Mouse (Mus musculus) hindbrain, embryonic 13.5 days (tissue): Measurements from ENCODE around the gene Ldlr. TPM values are rescaled to one million over a fixed set of nuclear protein-coding genes. Genes with fewer than 3 reads are reported as not detected.
"Not testable (repeated sequence)": the region's sequence is repeated elsewhere in the genome, so short reads cannot be mapped to it uniquely, and the experiment has no call there.

Source experiments
- ATAC-seq: fragments of 200-750 bp; cut with Nextera tagmentation; 2 replicates; pipeline ENCODE4 v1.8.0; 2017; ENCODE audit warnings: moderate TSS enrichment; ENCODE audit not compliant: low FRiP score
- H3K27ac ChIP-seq: fragments of 300-500 bp; sonication (generic); 2 replicates; pipeline ENCODE4 v1.5.1; 2015; ENCODE audit warnings: inconsistent platforms, mild to moderate bottlenecking, moderate library complexity
- H3K27me3 ChIP-seq: fragments of 300-500 bp; sonication (generic); 2 replicates; pipeline ENCODE4 v1.6.1; 2015; ENCODE audit warnings: mild to moderate bottlenecking, inconsistent platforms
- H3K36me3 ChIP-seq: fragments of 300-500 bp; sonication (generic); 2 replicates; pipeline ENCODE4 v1.6.1; 2015; ENCODE audit warnings: mild to moderate bottlenecking, inconsistent platforms
- H3K4me1 ChIP-seq: fragments of 300-500 bp; sonication (generic); replicated peaks from 2 replicates; pipeline ENCODE4 v1.6.1; 2015; ENCODE audit warnings: inconsistent platforms
- H3K4me2 ChIP-seq: fragments of 300-500 bp; sonication (generic); 2 replicates; pipeline ENCODE4 v1.6.1; 2015; ENCODE audit warnings: inconsistent platforms, mild to moderate bottlenecking, moderate library complexity
- H3K4me3 ChIP-seq: fragments of 300-500 bp; sonication (generic); 2 replicates; pipeline ENCODE4 v1.5.1; 2015; ENCODE audit warnings: mild to moderate bottlenecking, inconsistent platforms
- H3K9ac ChIP-seq: fragments of 300-500 bp; sonication (generic); 2 replicates; pipeline ENCODE4 v1.6.1; 2015; ENCODE audit warnings: mild to moderate bottlenecking, inconsistent platforms
- H3K9me3 ChIP-seq: fragments of 300-500 bp; sonication (generic); 2 replicates; pipeline ENCODE4 v1.6.1; 2016; ENCODE audit warnings: inconsistent platforms
- WGBS: fragments of 180-500 bp; shearing (Covaris S2); methylation state at CpG from one replicate; pipeline ENCODE4 v1.1.7; 2015; 5-methylcytosine and 5-hydroxymethylcytosine counted together
- polyA plus RNA-seq: library from polyadenylated mRNA; unstranded; fragments of >200 nt; fragmentation: Nextera tagmentation; extraction: Ambion mirVana; gene quantifications from 2 replicates; pipeline ENCODE4 v1.2.1, GENCODE M21; 2015

Ldlr gene
- polyA plus RNA-seq, result 12.4 and 15.6 TPM in 2 replicates

DNA sequence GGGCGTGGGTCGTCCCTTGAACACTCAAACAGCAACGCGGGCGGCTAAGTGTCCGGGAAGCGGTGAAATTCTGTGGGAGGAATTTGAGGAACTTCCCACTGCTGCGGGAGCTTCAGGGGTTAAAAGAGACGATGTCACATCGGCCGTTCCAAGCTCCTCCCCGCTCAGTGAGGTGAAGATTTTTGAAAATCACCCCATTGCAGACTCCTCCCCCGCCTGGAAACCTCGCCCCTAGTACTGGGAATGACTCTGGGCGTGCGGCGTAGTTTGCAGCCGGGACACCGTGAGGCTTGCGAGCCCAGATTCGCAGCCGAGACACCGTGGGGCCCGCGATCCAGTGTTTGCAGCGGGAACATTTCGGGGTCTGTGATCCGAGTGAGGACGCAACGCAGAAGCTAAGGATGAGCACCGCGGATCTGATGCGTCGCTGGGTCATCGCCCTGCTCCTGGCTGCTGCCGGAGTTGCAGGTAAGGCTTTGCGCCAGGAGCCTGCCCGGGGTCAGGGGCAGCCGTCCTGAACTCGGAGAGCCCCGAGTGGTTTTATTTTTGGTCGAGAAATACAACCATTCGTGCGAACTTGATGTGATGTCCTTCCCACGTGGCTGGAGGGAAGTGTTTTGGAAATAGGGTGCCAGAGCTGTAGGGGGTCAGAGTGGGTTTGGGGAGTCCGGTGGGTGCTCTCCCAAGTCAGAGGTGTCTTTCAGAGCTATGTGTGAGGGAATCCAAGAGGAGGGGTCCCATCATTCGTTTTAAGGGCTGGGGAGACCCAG lies at the start of gene Ldlr:
Gene Ldlr (plus strand): TSS at position 107 of the 770 bp plus-strand sequence.
- peak within 1 kb of the TSS; percentile 93 for H3K27ac ChIP-seq
- peak within 1 kb of the TSS; percentile 84 for H3K9ac ChIP-seq
- H3K27me3 ChIP-seq, result no peaks in the 10 kb centered on the region
- H3K4me2 ChIP-seq, result peak within 1 kb of the TSS; percentile 84
- peaks cover 34% of the 10 kb centered on the region for H3K4me1 ChIP-seq
- under 1% methylated on average over 47 of the region's 47 CpGs for WGBS
- no peaks in the 10 kb centered on the region for H3K9me3 ChIP-seq
- ATAC-seq, result peak; percentile 74
- H3K4me3 ChIP-seq, result peak within 1 kb of the TSS; percentile 70
- no peaks in the 10 kb centered on the region for H3K36me3 ChIP-seq

DNA sequence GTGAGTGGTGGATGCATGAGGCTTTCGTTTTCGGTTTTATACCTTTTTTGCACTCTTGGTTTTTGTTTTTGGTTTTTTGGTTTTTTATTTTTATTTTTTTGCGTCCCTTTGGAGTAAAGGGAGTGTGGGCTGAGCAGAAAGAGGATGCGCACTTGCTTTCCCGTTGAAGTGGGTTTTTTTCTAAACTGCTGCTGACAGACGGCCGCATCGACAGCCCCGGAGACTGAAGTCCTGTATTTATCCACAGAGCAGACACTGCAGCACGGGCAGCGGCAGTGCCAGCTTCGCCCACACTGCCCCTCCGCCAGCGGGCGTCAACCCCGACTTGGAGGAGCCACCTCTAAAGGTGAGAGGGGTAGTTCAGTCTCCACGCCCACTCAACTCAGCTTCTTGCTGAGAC lies 45.6 kb upstream of the Ldlr start:
- H3K9ac ChIP-seq, result no peak overlapping the region
- no peaks in the 10 kb centered on the region for H3K9me3 ChIP-seq
- H3K4me1 ChIP-seq, result no peaks in the 10 kb centered on the region
- 96% methylated on average over 17 of the region's 17 CpGs for WGBS
- H3K27me3 ChIP-seq, result no peaks in the 10 kb centered on the region
- H3K4me3 ChIP-seq, result no peak overlapping the region
- no peak for ATAC-seq
- H3K27ac ChIP-seq, result no peak overlapping the region
- H3K36me3 ChIP-seq, result peaks cover 94% of the 10 kb centered on the region
- H3K4me2 ChIP-seq, result no peak overlapping the region

DNA sequence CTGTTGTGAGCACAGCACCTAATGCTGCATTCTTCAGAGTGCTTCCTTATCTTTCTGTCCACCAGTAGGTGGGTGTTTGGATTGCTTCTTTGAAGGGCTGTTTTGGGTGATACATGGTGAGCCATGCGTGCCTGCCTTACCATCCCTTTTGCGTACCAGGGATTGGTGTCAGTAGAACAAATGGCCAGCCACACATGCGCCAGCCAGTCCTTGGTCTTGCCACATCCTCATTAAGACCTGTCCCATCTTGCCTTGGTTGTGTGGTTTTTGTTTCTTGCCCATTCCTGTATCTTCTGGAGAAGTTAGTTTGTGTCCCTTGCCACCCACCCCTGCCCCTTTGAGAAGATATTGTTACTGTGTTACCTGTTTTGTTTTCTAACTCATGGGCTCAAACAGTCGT lies 42.8 kb upstream of the Ldlr start:
- H3K4me3 ChIP-seq, result no peak overlapping the region
- H3K27ac ChIP-seq, result no peak overlapping the region
- WGBS, result 88% methylated on average over 4 of the region's 4 CpGs
- no peaks in the 10 kb centered on the region for H3K4me1 ChIP-seq
- peaks cover 93% of the 10 kb centered on the region for H3K36me3 ChIP-seq
- ATAC-seq, result no peak
- no peaks in the 10 kb centered on the region for H3K27me3 ChIP-seq
- H3K4me2 ChIP-seq, result no peak overlapping the region
- H3K9ac ChIP-seq, result no peak overlapping the region
- no peaks in the 10 kb centered on the region for H3K9me3 ChIP-seq

DNA sequence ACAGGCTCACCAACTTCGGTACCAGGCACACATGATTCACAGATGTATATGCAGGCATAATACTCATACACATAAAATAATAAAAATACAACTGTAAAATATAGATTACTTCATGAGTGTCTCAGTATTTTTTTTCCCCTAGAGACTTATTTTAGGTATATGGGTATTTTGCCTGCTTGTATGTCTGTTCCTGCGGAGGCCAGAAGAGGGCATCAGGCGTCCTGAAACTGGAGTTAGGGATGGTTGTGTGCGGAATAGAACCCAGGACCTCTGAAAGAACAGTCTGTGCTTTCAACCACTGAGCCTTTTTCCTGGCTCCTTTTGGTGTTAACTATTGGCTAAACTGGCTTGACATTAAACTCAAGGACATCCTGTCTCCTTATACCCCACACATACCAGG lies 40.5 kb upstream of the Ldlr start:
- WGBS, result 86% methylated on average over 4 of the region's 4 CpGs
- ATAC-seq, result no peak
- no peak overlapping the region for H3K4me2 ChIP-seq
- no peak overlapping the region for H3K4me3 ChIP-seq
- no peaks in the 10 kb centered on the region for H3K27me3 ChIP-seq
- no peak overlapping the region for H3K27ac ChIP-seq
- H3K9me3 ChIP-seq, result no peaks in the 10 kb centered on the region
- no peaks in the 10 kb centered on the region for H3K4me1 ChIP-seq
- no peak overlapping the region for H3K9ac ChIP-seq
- H3K36me3 ChIP-seq, result peaks cover 93% of the 10 kb centered on the region

DNA sequence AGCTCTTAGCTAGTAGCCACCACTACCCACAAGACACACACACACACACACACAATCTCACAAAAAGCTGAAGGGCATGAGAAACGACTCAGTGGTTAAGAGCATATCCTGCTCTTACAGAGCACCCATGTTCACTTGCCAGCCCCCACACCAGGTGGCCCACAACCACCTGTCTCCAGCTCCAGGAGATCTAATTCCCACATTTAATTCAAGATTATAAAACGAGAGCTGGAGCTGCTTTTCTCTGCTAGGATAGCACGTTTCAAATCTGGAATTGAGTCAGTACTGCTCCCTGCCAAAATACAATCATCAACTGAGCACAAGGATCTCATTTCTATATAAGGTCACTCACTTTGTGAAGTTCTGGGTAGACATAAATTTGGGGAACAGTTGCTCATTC lies 39.4 kb upstream of the Ldlr start:
- peaks cover 93% of the 10 kb centered on the region for H3K36me3 ChIP-seq
- H3K9ac ChIP-seq, result no peak overlapping the region
- H3K9me3 ChIP-seq, result no peaks in the 10 kb centered on the region
- H3K27me3 ChIP-seq, result no peaks in the 10 kb centered on the region
- H3K27ac ChIP-seq, result no peak overlapping the region
- WGBS, result 90% methylated on average over 3 of the region's 3 CpGs
- ATAC-seq, result no peak
- H3K4me3 ChIP-seq, result no peak overlapping the region
- H3K4me1 ChIP-seq, result no peaks in the 10 kb centered on the region
- no peak overlapping the region for H3K4me2 ChIP-seq

DNA sequence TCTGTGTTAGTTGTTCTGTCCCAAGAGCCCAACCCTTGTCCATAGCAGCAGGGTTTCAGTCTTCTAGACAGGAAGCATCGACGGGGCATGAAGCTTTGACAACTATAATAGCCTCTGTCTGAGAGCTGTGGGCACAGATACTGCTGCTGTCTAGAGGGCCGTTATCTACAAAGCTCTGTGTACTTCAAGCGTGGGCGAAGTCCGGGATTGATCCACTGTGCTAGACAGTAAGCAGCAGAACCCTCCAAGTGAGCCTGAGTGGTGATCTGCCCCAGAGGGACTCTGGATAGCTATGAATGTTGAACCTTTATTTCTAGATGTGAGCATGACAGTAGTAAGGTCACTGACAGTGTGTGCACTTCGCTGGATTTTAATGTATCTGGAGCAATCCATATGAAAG lies 34.7 kb upstream of the Ldlr start:
- 93% methylated on average over 7 of the region's 7 CpGs for WGBS
- no peak for ATAC-seq
- Histone ChIP-seq H3K4me1 (no peaks in the 10 kb centered on the region), H3K9ac (no peak overlapping the region), H3K36me3 (peaks cover 93% of the 10 kb centered on the region), H3K4me3 (no peak overlapping the region), H3K27me3 (no peaks in the 10 kb centered on the region), H3K27ac (no peak overlapping the region), H3K9me3 (no peaks in the 10 kb centered on the region), H3K4me2 (no peak overlapping the region)

DNA sequence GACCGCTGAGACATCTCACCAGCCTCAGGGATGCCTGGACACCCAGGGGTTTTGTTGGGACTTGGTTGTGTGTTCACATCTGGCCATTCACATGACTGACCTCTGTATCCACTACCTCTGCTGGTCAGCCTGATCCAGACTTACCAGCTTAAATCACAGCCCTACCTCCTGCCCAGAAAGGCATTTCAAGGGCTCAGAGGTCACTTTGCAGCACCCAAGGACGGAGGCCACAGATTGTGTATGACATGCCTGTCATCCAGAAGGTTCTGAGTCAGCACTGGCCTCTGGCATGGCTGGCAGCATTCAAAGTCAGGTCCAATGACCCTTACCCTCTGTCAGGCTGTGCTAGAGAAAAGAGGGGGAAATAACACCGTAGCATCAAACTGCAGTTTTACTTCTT lies 33.3 kb upstream of the Ldlr start:
- Histone ChIP-seq H3K27ac (no peak overlapping the region), H3K9ac (no peak overlapping the region), H3K4me2 (no peak overlapping the region), H3K9me3 (no peaks in the 10 kb centered on the region), H3K27me3 (no peaks in the 10 kb centered on the region), H3K4me1 (no peaks in the 10 kb centered on the region), H3K36me3 (peaks cover 91% of the 10 kb centered on the region), H3K4me3 (no peak overlapping the region)
- WGBS, result 92% methylated on average over 3 of the region's 3 CpGs
- ATAC-seq, result no peak

DNA sequence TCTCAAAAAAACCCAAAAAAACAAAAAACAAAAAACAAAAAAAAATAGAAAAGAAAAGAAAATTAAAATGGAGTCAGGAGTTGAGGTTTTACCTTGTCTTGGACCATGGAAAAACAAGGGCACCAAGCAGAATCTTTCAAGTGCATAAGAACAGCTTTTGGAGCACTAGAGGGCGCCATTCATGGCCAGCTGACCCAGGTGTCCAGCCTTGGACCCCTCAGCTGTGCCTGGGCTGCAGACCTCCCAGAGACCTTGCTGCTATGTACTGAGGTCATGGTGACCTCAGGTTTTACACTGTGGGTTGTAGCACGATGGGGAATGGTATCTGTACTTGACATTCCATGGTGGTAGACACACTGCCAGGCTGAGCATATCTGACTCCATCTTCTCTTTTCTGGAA lies 31.4 kb upstream of the Ldlr start:
- Histone ChIP-seq H3K4me3 (no peak overlapping the region), H3K9me3 (no peaks in the 10 kb centered on the region), H3K27me3 (no peaks in the 10 kb centered on the region), H3K36me3 (peaks cover 89% of the 10 kb centered on the region), H3K4me2 (no peak overlapping the region), H3K9ac (no peak overlapping the region), H3K27ac (no peak overlapping the region), H3K4me1 (no peaks in the 10 kb centered on the region)
- ATAC-seq, result no peak
- 45% methylated on average over 2 of the region's 2 CpGs for WGBS

DNA sequence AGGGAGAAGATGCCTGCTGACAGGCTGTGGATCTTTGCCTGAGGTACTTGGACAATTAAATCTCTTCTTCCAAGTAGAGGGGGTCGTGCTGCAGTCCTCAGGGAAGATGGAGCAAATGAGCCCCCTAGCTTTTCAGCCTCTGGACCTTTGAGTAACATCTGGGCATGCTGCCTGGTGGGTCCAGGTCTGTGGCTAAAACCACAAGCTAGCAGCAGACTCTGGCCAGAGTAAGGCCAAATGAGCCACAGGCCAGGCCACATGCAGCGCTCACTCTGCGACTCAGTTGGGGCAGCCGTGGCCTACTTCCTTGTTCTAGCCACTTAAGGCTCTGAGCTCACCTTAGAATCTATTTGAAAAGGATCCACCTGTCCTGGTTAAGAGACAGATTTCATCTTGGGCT lies 30.8 kb upstream of the Ldlr start:
- no peak for ATAC-seq
- Histone ChIP-seq H3K9ac (no peak overlapping the region), H3K4me3 (no peak overlapping the region), H3K27ac (no peak overlapping the region), H3K4me1 (no peaks in the 10 kb centered on the region), H3K27me3 (no peaks in the 10 kb centered on the region), H3K4me2 (no peak overlapping the region), H3K36me3 (peaks cover 89% of the 10 kb centered on the region), H3K9me3 (no peaks in the 10 kb centered on the region)
- 96% methylated on average over 4 of the region's 4 CpGs for WGBS

DNA sequence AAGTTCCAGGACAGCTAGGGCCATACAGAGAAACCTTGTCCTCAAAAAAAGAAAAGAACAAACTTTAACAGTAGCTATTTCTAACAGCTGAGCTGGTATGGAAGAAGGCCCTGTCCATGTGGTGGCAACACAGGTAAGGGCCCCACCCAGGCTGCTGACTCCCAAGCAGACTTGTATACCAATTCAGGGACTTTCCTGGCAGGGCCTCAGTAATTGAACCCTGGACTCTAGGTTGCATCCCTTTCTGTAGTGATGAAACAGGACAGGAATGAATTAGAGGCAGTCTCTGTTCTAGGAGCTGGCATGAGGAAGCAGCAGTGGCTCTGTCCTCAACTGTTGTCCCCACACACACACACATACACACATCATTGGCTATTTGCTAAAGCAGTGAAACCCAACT lies 29.2 kb upstream of the Ldlr start:
- ATAC-seq, result no peak
- H3K36me3 ChIP-seq, result peaks cover 84% of the 10 kb centered on the region

DNA sequence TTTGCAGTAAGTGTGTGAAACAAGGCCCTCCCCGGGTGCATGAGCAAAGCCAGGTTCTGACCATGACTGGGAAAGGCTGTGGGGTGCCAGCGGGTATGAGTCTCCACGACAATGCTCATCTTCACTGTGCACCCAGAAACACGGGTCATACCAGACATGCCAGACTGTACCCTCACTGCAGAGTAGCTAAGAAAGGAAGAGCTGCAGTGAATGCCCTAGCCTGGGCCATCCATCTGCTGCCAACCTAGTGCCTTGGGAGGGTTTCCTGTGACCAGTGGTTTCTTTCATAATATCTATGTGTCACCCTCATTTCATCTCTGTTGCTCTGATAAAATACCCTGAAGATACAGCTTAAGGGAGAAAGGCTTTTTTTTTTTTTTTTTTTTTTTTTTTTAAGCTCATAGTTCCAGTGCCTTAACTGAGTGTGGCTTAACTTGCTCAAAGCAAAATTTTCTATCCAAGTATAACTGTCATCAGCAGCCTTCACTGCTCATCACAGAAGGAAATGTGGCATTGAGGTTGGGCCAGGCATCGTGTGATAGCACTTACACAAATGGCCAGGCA lies 28.0 kb upstream of the Ldlr start:
- 93% methylated on average over 5 of the region's 5 CpGs for WGBS

More for the DNA sequence above, 29.2 kb upstream of the Ldlr start:
- H3K9ac ChIP-seq, result no peak overlapping the region
- no peaks in the 10 kb centered on the region for H3K4me1 ChIP-seq
- no peaks in the 10 kb centered on the region for H3K27me3 ChIP-seq
- no peak overlapping the region for H3K4me3 ChIP-seq
- no peak overlapping the region for H3K4me2 ChIP-seq
- H3K9me3 ChIP-seq, result no peaks in the 10 kb centered on the region
- H3K27ac ChIP-seq, result no peak overlapping the region

DNA sequence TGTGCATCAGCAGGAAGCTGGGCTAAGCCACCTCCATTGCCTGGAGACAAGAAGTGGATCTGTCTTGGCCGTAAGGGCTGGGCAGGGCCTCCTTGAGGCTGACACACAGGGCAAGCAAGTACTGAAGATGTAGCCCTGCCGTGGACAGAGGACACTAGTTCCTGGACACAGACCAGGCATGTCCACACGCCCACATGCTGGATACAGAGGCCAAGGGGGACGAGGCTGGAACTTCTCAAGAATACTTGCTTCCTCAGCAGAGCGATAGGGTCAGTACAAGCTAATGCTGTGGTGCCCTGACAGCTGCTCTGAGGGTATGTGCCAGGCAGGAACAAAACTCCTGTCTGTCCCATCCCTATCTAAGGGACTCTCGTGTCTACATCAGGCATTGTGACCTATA lies 26.2 kb upstream of the Ldlr start:
- Histone ChIP-seq H3K36me3 (peaks cover 90% of the 10 kb centered on the region), H3K9me3 (no peaks in the 10 kb centered on the region), H3K27me3 (no peaks in the 10 kb centered on the region), H3K9ac (no peak overlapping the region), H3K27ac (no peak overlapping the region), H3K4me1 (no peaks in the 10 kb centered on the region), H3K4me2 (no peak overlapping the region), H3K4me3 (no peak overlapping the region)
- no peak for ATAC-seq
- WGBS, result 86% methylated on average over 6 of the region's 6 CpGs

More for the DNA sequence above, 28.0 kb upstream of the Ldlr start:
- H3K27ac ChIP-seq, result no peak overlapping the region
- no peak overlapping the region for H3K4me3 ChIP-seq
- peaks cover 84% of the 10 kb centered on the region for H3K36me3 ChIP-seq
- no peaks in the 10 kb centered on the region for H3K9me3 ChIP-seq
- no peaks in the 10 kb centered on the region for H3K4me1 ChIP-seq
- ATAC-seq, result no peak
- no peak overlapping the region for H3K4me2 ChIP-seq
- H3K27me3 ChIP-seq, result no peaks in the 10 kb centered on the region
- no peak overlapping the region for H3K9ac ChIP-seq

DNA sequence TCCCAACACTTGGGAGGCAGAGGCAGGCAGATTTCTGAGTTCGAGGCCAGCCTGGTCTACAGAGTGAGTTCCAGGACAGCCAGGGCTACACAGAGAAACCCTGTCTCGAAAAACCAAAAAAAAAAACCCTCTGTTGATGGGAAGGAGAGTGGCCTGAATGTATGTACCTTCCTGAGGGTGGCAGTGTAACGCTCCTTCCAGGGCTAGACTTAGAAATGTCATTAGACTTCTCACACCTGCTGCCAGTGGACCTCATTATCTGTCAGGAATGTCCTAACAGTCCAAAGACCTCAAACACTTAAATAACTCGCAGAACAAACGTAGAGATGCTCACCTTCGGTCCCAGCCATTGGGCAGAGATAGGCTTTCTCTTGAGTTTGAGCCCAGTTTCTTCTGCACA lies 24.0 kb upstream of the Ldlr start:
- H3K36me3 ChIP-seq, result peaks cover 91% of the 10 kb centered on the region
- H3K4me1 ChIP-seq, H3K4me2 ChIP-seq, H3K9ac ChIP-seq, H3K9me3 ChIP-seq, H3K27me3 ChIP-seq, H3K4me3 ChIP-seq, ATAC-seq, H3K27ac ChIP-seq: not testable (repeated sequence)
- WGBS, result 98% methylated on average over 6 of the region's 6 CpGs
